Mouse (Mus musculus) hindbrain, embryonic 14.5 days (tissue): ENCODE measurements at regions not wholly inside any gene's neighbourhood (a gene's known extent, or its start where the extent isn't known, plus 50 kb on each side); places are given as distances from the start of the nearest gene placed in this dataset.

ENCODE experiments used
- ATAC-seq: fragments of 200-750 bp; cut with Nextera tagmentation; 2 replicates; pipeline ENCODE4 v1.8.0; 2017; ENCODE audit warnings: moderate number of reproducible peaks, mild to moderate bottlenecking, moderate TSS enrichment, moderate library complexity; ENCODE audit not compliant: low FRiP score
- DNase-seq: peaks from one replicate; pipeline ENCODE4 v3.0.0-alpha.2; 2015; ENCODE audit warnings: low spot score
- H3K27ac ChIP-seq: fragments of 300-500 bp; sonication (generic); 2 replicates; pipeline ENCODE4 v1.5.1; 2014; ENCODE audit warnings: mild to moderate bottlenecking, moderate library complexity
- H3K27me3 ChIP-seq: fragments of 300-500 bp; sonication (generic); 2 replicates; pipeline ENCODE4 v1.6.1; 2014; ENCODE audit warnings: mild to moderate bottlenecking, low read length, mixed read lengths; ENCODE audit not compliant: control insufficient read depth, insufficient read depth
- H3K36me3 ChIP-seq: fragments of 300-500 bp; sonication (generic); replicated peaks from 2 replicates; pipeline ENCODE4 v1.6.1; 2014; ENCODE audit not compliant: control insufficient read depth, insufficient read depth
- H3K4me1 ChIP-seq: fragments of 300-500 bp; sonication (generic); replicated peaks from 2 replicates; pipeline ENCODE4 v1.6.1; 2014; ENCODE audit warnings: antibody characterized with exemption, low read length, mixed read lengths; ENCODE audit not compliant: control insufficient read depth, insufficient read depth
- H3K4me2 ChIP-seq: fragments of 300-500 bp; sonication (generic); replicated peaks from 2 replicates; pipeline ENCODE4 v1.6.1; 2014; ENCODE audit warnings: mild to moderate bottlenecking, moderate library complexity
- H3K4me3 ChIP-seq: fragments of 300-500 bp; sonication (generic); replicated peaks from 2 replicates; pipeline ENCODE4 v1.5.1; 2014; ENCODE audit warnings: mild to moderate bottlenecking, low read length
- H3K9ac ChIP-seq: fragments of 300-500 bp; sonication (generic); 2 replicates; pipeline ENCODE4 v1.6.1; 2014
- H3K9me3 ChIP-seq: fragments of 300-500 bp; sonication (generic); 2 replicates; pipeline ENCODE4 v1.6.1; 2016; ENCODE audit warnings: low read length; ENCODE audit not compliant: control insufficient read depth
- WGBS: fragments of 180-500 bp; shearing (Covaris S2); extraction: QIAGEN DNeasy Blood & Tissue Kit; methylation state at CpG from one replicate; pipeline ENCODE4 v1.1.7; 2014; 5-methylcytosine and 5-hydroxymethylcytosine counted together

DNA sequence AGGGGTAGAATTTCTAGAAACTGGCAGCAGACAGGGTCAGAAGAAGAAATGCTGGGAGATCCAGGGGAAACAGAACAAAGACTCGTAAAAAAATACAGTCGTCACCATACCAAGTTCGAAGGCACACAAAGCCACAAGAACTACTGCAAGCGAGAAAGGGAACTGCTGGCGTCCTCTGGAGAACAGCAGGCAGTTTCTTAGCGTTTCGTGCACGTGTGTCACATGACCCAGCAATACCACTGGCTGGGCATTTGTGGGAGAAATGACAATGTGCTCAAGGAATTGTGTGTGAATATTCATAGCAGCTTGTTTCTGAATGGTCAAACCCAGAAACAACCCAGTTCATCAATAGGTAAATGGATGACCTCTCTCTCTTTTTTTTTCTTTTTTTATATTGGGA is 211.5 kb upstream of the Peli2 start:
- no peaks in the 10 kb centered on the region for H3K27me3 ChIP-seq
- DNase-seq (no peak), ATAC-seq (no peak)
- no peak overlapping the region for H3K9ac ChIP-seq
- H3K36me3 ChIP-seq: no peaks in the 10 kb centered on the region
- H3K4me2 ChIP-seq: no peak overlapping the region
- peaks cover 24% of the 10 kb centered on the region for H3K4me1 ChIP-seq
- WGBS: 50% methylated on average over 8 of the region's 8 CpGs
- no peak overlapping the region for H3K27ac ChIP-seq
- H3K4me3 ChIP-seq: no peak overlapping the region
- H3K9me3 ChIP-seq: no peaks in the 10 kb centered on the region

GRCm38 (mm10) chr14:47910741-47911295 is 209.8 kb upstream of the Peli2 start:
- H3K27me3 ChIP-seq: no peaks in the 10 kb centered on the region
- H3K9ac ChIP-seq: 0 out of 2 replicates have a peak overlapping the region, but pooled peaks have one; percentile 11
- H3K27ac ChIP-seq: peak overlapping the region; percentile 54; the same call in 1 of the 2 replicates
- no peaks in the 10 kb centered on the region for H3K9me3 ChIP-seq
- peaks cover 24% of the 10 kb centered on the region for H3K4me1 ChIP-seq
- no peaks in the 10 kb centered on the region for H3K36me3 ChIP-seq
- 34% methylated on average over 6 of the region's 6 CpGs for WGBS
- ATAC-seq: peak; percentile 37; the same call in 1 of the 2 replicates
- DNase-seq: no peak
- H3K4me3 ChIP-seq: no peak overlapping the region
- no peak overlapping the region for H3K4me2 ChIP-seq

DNA sequence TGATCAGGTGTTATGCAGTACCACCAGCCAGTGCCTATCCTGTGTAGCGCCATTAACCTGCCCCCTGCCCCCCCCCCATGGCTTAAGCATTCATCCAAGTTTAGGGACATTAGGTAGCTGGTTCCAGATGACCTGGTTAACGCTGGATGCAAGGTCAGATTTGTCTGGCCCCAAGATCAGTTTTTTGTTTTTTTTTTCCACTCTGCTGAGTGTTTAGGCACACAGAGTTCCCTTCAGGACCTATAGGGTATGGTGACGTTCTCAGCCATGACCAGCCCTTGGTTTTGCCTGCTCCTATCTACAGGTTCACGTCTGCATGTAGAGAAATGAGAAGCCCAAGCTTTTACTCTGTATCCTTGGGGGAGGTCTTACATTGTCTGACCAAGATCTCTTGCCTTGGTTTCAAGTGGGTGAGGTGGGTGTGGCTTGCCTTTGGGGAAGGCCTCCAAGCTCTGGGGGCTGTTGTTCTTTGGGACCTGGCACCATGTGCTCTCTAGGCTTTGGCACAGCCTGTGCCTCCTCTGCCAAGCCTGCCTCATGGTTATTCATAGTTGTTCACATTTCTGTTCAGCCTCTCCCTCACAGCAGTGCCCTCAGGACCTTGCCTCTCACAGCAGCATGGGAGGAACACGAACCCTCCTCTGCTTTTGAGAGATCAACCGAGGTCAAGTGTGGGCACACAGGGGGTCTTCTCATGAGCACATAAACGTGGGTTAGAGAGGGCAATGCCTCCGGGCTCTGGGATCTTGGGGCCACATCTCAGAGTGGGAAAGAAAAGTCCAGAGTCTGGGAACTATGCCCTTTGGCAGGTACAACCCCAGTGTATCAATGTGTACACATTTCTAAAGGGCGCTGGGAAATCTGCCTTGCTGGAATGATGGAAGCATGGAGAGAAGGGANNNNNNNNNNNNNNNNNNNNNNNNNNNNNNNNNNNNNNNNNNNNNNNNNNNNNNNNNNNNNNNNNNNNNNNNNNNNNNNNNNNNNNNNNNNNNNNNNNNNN is 208.8 kb upstream of the Peli2 start:
- H3K36me3 ChIP-seq: no peaks in the 10 kb centered on the region
- no peaks in the 10 kb centered on the region for H3K27me3 ChIP-seq
- no peak overlapping the region for H3K4me2 ChIP-seq
- no peak overlapping the region for H3K9ac ChIP-seq
- no peak overlapping the region for H3K4me3 ChIP-seq
- peak; percentile 76; the same call in 1 of the 2 replicates for ATAC-seq
- peaks cover 24% of the 10 kb centered on the region for H3K4me1 ChIP-seq
- WGBS: 63% methylated on average over 9 of the region's 9 CpGs
- H3K27ac ChIP-seq: peak overlapping the region; percentile 54; the same call in 1 of the 2 replicates
- DNase-seq: no peak
- H3K9me3 ChIP-seq: no peaks in the 10 kb centered on the region

GRCm38 (mm10) chr14:47915621-47916020 is 205.0 kb upstream of the Peli2 start:
- peaks cover 9% of the 10 kb centered on the region for H3K4me1 ChIP-seq
- no peaks in the 10 kb centered on the region for H3K27me3 ChIP-seq
- H3K9me3 ChIP-seq: no peaks in the 10 kb centered on the region
- H3K4me2 ChIP-seq: no peak overlapping the region
- ATAC-seq: no peak
- H3K27ac ChIP-seq: no peak overlapping the region
- H3K36me3 ChIP-seq: no peaks in the 10 kb centered on the region
- no peak overlapping the region for H3K9ac ChIP-seq
- H3K4me3 ChIP-seq: no peak overlapping the region
- WGBS: 86% methylated on average over 1 of the region's 1 CpGs
- no peak for DNase-seq

DNA sequence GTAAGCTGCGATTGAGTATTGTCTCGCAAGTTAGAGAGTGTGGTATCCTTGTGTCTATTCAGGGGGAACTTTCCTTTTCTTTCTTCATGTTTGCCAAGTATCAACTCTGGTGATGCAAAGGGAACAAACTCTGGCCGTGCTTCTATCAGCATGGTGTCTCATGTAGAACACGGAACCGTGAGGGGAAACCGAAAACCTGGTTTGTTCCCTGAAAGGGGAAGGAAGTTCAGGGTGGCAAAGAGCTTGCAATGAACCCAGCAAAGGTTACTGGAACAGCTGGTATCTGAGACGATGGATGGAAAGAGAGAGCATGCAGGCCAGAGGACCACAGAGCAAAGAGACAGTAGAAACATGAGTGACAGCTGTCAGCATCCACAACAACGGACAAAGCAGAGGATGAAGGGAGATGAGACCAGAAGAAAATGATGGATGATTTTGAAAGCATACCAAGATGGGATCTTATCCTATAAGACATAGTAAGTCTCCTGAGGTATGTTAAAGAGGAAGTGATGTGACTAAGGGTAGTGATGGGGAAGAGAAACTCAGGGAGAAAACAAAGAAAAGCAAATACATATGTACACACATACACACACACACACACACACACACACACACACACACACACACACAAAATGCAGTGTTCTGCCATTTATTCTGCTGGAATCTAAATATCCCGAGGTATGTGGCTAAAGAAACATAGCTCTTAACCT is 199.8 kb upstream of the Peli2 start:
- WGBS: 91% methylated on average over 9 of the region's 9 CpGs
- no peak overlapping the region for H3K27ac ChIP-seq
- no peak for ATAC-seq
- H3K9ac ChIP-seq: no peak overlapping the region
- no peaks in the 10 kb centered on the region for H3K36me3 ChIP-seq
- H3K27me3 ChIP-seq: no peaks in the 10 kb centered on the region
- no peak for DNase-seq
- H3K4me3 ChIP-seq: no peak overlapping the region
- H3K9me3 ChIP-seq: no peaks in the 10 kb centered on the region
- H3K4me2 ChIP-seq: no peak overlapping the region
- 0 out of 2 replicates have a peak, but pooled peaks cover 5% of the 10 kb centered on the region for H3K4me1 ChIP-seq

DNA sequence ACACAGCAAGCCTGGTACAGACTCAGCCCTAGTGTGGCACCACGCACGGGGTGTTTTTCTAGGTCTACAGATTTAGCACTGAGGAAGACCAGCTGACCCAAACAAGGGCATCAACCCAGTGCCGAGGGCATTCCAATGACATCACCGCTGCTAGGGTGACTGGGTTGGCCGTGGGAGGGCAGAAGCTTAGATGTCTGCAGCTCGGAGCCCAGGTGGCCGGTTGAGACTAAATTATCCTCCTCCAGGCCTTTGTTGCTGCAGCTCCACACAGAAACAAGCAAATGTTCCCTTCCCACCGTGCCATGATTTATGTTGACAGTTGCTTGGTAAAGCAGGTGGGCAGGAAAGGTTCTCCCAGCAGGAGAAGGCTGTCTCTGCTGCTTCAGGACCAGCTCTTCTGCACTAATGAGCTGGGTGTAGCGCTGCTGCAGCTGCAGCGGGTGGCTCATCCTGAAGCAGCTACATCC is 198.8 kb upstream of the Peli2 start:
- H3K9me3 ChIP-seq: no peaks in the 10 kb centered on the region
- WGBS: 33% methylated on average over 10 of the region's 10 CpGs
- H3K4me3 ChIP-seq: no peak overlapping the region
- no peak overlapping the region for H3K9ac ChIP-seq
- ATAC-seq (peak; percentile 43; the same call in 1 of the 2 replicates), DNase-seq (peak; percentile 33)
- no peak overlapping the region for H3K4me2 ChIP-seq
- no peak overlapping the region for H3K27ac ChIP-seq
- H3K36me3 ChIP-seq: no peaks in the 10 kb centered on the region
- no peaks in the 10 kb centered on the region for H3K27me3 ChIP-seq
- 0 out of 2 replicates have a peak, but pooled peaks cover 5% of the 10 kb centered on the region for H3K4me1 ChIP-seq

- no peaks in the 10 kb centered on the region for H3K27me3 ChIP-seq
- 0 out of 2 replicates have a peak, but pooled peaks cover 5% of the 10 kb centered on the region for H3K4me1 ChIP-seq
- H3K36me3 ChIP-seq: no peaks in the 10 kb centered on the region
- DNase-seq (no peak), ATAC-seq (no peak)
- H3K9me3 ChIP-seq: no peaks in the 10 kb centered on the region
- no peak overlapping the region for H3K4me2 ChIP-seq
- H3K4me3 ChIP-seq: no peak overlapping the region
- H3K27ac ChIP-seq: no peak overlapping the region
- 86% methylated on average over 3 of the region's 3 CpGs for WGBS
- no peak overlapping the region for H3K9ac ChIP-seq
Measured at GRCm38 (mm10) chr14:47926416-47926815, 194.2 kb upstream of the Peli2 start.

DNA sequence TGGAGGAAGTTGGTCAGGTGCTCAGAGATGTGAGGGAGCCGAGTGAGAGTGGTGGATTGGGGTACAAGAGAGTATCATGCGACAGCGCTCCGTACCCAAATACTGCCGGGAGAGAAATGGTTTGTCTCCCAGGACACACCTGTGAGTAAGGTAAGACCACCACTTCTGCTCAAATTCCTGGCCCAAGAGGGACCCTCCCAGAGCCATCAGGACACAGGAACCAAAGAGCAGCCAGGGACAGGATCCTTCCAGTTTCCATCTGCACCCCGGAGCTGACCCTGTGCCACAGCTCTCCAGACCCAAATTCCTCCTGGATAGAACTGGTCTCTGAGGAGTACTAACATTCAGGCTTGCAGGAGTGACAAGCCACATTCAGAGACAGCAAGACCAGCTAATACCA is 185.2 kb upstream of the Peli2 start:
- WGBS: 99% methylated on average over 6 of the region's 6 CpGs
- Histone ChIP-seq H3K9me3 (no peaks in the 10 kb centered on the region), H3K4me1 (no peaks in the 10 kb centered on the region), H3K27ac (no peak overlapping the region), H3K27me3 (no peaks in the 10 kb centered on the region), H3K9ac (no peak overlapping the region), H3K36me3 (no peaks in the 10 kb centered on the region), H3K4me2 (no peak overlapping the region), H3K4me3 (no peak overlapping the region)
- DNase-seq (no peak), ATAC-seq (no peak)
